Mouse (Mus musculus) adrenal gland, adult (tissue): ENCODE results near the gene Lrp2.

Experiments used
- DNase-seq, 2 experiments: peaks; one replicate each; pipeline ENCODE4 v3.0.0; 2022 to 2023; ENCODE audit warnings: low spot score in 1 of 2; ENCODE audit not compliant: inconsistent age in 2 of 2

Lrp2 gene

DNA sequence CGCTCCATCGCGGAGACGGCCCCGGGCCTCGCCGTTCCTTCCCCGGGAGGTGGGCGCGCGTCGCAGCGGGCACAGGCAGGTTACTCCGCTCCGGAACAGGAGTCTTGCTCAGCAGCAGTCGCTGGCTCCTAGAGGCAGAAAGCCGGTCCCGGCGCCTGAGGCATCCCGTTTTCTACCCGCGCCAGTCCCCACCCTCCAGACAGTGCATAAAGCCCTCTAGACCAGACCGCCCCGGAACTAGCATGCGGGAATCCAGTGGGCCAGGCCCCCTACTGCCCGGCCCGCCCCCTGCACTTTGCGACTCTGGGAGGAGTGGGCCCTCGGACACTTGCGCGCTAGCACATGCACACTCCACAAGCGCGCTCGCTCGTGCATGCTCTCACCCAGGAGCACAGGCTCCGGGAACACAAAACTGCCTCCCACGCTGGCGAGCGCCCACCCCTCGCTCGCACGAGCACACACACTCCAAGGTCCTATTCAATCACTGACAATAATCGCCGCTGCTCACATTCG is at the start of gene Lrp2:
Lrp2 (minus strand) TSS at position 180 of the 513 bp plus-strand sequence.
- DNase-seq = peak in 1 of 2 experiments; percentile 7

- peak; percentile 22 to 84 for DNase-seq
These were observed 49.3 kb upstream of the Lrp2 start for GRCm38 (mm10) chr2:69635064-69635701.

- DNase-seq = peak in 1 of 2 experiments; percentile 35
These were observed 45.6 kb upstream of the Lrp2 start for GRCm38 (mm10) chr2:69631449-69631848.

DNA sequence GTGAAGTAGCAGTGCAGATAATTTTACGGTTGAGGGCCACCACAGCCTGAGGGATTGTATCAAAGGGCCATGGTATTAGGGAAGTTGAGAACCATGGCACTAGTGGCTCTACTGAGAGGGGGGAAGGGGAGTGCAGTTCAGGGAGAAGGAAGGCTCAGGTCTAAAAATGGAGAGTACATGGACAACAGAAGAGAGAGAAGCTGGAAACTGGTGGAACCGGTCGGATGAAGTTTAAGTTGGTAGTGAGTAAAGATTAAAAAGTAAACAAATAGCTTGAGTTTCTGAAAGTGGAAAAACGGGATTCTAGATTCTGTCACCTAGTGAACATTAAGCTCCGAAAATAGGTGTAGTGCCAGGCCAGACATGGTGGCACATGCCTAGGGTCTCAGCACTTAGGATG is 44.9 kb upstream of the Lrp2 start:
- DNase-seq = no peak

GRCm38 (mm10) chr2:69629914-69630313 is 44.0 kb upstream of the Lrp2 start:
- no peak for DNase-seq

DNA sequence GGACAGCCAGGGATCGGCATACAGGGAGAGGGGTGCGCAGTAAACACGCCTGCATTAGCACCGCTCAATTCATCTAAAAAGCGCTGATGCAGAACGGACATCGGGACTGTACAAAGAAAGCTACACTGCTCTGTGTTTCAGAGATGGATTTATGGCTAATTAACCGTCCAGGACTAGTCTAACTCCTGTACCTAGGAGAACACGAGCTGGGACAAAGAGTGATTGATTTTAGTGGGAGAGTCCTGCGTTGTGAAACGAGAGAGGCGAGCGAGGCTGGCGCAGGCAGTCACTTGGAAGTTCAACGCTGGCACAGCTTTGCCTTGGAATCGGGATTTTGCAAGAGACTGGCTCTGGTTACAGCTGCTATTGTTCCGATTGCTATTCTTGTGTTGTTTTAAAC is 43.4 kb upstream of the Lrp2 start:
- peak in 1 of 2 experiments; percentile 72 for DNase-seq

- no peak for DNase-seq
These were observed 33.4 kb upstream of the Lrp2 start for GRCm38 (mm10) chr2:69619286-69619685.

DNA sequence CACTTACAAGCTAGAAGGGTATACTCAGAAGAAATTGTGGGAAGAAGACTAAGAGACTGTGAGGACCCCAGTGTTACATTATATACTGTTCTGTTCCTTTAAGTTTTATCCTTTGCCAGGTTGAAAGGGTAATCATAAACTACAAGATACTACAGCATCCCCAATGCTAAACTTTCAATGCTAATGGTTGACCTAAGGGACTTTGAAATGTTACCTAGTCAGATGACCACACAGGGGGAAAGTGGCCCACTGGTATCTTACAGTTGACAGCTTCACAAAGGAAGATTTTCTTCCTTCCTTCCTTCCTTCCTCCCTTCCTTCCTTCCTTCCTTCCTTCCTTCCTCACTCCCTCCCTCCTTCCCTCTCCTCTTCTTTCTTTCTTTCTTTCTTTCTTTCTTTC is 32.5 kb upstream of the Lrp2 start:
- DNase-seq = no peak

DNA sequence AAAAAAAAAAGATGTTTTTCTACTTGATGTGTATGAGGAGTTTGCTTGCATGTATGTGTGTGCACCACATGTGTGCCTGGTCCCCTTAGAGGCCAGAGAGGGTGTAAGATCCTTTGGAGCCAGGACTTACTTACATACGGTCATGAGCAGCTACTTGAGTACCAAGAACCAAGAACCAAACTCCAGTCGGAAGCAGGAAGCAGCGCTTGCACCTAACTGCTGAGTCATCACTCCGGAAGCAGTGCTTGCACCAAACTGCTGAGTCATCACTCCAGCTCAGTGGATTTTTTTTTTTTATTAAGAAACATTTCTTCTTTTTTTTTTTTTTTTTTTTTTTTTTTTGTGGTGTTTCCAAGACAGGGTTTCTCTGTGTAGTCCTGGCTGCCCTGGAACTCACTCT is 27.4 kb upstream of the Lrp2 start:
- DNase-seq = peak in 1 of 2 experiments; percentile 42

- DNase-seq = no peak
These were observed 26.9 kb upstream of the Lrp2 start for GRCm38 (mm10) chr2:69612716-69613115.

- no peak for DNase-seq
These were observed 26.4 kb upstream of the Lrp2 start for GRCm38 (mm10) chr2:69612237-69612636.

DNA sequence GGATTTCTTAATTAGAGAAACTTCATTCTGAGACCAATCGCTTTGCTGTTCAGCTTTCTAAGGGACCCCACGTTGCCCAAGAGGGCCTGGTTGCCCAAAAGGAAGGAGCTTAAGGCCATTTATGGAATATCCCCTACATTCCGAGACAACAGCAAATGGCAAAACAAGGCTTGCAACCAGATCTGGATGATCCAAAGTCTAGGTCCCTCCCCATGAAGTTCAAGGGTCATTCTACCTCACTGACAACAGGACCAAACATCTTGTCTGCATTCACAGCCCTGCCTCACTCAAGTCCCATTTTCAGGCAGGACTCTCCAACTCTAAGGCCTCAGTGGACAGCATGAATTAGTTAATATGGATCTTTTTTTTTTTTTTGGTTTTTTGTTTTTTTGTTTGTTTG is 20.8 kb upstream of the Lrp2 start:
- DNase-seq = no peak

DNA sequence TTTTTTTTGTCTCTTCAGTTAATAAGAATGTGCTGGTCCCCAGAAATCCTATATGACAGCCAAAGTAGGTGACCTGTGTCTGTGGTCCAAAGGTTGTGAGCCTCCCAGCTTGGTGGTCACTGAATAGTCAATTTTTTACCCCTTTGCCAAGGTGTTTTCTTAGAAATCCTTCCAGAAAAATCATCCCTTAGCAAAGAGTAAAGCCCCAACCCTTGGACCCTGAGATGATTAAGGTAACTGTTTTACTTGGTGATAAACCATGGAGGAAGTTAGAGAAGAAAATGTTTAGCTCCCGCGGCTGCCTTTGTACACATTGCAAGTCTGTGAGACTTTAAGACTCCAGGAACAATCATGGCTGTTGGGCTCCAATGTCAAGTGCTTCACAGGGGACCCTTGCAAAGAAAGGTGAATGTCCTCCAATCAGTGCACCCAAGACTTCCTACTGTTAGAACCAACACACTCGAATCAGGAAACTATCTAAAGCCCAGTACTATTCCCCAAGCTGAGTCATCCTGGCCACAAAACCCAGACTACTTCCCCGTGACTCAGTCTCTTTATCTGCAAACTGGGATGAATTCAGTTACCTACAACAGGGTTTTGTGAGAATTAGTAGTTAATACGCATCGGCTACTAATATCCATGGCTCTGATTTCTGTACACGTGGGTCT is 18.0 kb upstream of the Lrp2 start:
- DNase-seq = no peak

GRCm38 (mm10) chr2:69593168-69593567 is 7.3 kb upstream of the Lrp2 start:
- no peak for DNase-seq

DNA sequence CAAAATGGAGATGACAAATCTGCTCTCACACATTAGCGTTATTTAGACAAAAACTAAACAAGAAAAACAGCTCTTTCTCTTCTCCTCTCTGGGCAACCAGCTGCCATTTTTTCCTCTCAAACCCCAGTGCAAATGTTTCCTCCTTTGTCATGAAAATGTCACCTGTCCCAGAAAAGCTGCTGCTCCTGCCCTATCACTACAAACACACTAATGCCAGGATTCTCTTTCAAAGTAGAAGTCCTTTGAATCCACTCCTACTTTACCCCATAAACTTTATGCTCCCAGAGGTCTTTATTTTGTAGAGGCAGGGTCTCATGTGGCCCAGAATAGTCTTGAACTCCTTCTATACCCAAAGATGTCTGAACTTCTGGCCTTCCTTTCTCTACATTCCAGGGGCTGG is 6.7 kb upstream of the Lrp2 start:
- DNase-seq = no peak

- no peak for DNase-seq
These were observed 6.2 kb upstream of the Lrp2 start for GRCm38 (mm10) chr2:69591966-69592505.

GRCm38 (mm10) chr2:69590548-69590947 is 4.7 kb upstream of the Lrp2 start:
- no peak for DNase-seq

DNA sequence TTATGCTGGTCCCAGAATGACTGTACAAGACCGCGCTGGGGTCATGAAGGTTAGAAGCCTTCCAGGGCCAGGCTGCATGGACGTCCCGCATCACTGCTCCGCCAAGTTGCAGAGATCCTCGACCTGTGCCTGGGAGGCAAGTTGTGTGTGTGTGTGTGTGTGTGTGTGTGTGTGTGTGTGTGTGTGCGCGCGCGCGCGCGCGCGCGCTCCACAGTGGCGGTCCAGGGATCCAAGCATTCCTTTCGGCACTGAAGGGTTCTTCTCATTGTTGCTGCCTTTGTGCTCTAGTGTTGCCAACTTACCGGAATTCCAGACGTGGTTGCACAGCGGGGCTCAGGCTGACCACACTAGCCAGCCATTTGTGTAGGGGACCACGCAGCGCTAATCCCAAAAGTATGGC is 2.0 kb upstream of the Lrp2 start:
- no peak for DNase-seq

DNA sequence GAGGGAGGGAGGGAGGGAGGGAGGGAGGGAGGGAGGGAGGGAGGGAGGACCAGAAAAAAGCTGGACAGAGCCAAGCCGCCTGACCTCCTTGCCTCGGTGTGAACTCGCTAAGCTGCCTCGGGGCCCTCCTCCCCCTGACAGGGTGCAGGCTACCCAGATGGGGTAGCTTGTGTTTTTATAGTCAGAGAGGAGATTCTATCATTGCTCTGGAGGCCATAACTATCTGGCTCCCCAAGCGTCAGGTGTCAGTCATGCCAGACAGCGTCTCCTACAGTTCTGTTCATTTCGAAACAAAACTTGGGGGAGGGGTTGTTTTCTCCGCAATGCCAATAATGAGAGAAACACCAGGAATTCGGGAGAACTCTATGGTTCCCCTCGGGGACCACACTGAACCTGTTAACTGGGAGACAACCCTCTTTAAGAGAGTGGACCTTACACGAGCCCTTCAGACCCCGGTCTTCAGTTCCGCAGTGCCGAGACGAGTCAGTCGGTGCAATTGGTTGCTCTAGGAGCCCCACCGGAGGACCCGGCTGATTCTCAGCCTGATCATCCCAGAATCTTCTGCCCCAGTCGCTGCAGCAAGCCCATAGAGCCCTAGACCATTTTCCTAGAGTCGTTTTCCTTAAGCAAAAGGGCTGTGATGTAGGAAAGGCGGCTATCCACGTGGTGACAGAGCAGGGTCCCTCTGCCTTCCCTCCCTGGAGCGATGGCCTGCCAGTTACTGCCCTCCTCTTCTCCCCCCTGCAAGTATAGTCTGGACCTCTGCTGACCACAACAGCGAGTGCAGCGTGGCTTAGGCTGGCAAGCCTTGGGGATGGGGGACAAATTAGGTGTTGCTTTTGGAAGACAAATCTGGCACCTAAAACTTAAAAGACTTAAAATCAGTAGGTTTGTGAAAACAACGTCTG is 1.2 kb upstream of the Lrp2 start:
- no peak for DNase-seq

DNA sequence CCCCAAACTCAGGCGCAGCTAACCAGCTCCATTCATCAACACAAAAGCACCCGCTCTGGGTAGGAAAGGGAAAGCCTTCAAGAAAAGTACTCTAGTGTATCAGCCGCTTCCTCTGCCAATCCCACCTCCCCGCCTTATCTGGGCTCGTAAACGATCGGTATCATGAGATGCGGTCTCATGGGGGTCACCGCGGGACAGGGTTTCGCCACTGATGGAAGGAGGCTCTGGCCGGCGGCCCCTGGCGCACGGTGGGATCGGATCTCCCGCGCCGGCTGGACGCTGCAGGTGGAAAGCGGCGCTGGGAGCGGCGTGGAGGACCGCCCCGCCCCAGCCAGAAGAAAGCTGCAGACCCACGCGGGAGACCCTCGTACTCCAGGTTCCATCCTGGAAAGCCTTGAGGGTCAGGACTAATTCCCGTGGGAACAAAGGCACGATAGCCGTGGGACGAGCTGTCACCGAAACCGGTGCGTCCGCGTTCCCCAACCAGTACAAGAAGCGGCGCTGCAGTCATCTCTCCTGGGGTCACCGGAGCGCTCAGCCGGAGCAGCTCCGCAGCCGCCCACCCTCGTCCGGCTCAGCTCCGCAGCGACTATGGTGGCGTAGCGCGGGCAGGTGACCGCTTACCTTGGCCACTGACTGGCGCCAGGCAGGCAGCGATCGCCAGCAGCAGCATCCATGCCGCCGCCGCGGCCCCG is 527 bp downstream of the Lrp2 start:
- peak in 1 of 2 experiments; percentile 35 for DNase-seq
